Mouse (Mus musculus) ES-Bruce4 (cell line): ENCODE results near the gene Stum. TPM values are rescaled to one million over a fixed set of nuclear protein-coding genes. Genes with fewer than 3 reads are reported as not detected.
A peak's percentile ranks its signal among the peaks of the same experiment; 100 is the strongest.

Experiments used
- H3K27ac ChIP-seq: 2 replicates; pipeline ENCODE4 v1.5.1; 2012; ENCODE audit warnings: low read length, inconsistent platforms; ENCODE audit not compliant: insufficient read depth
- H3K27me3 ChIP-seq: 2 replicates; pipeline ENCODE4 v1.6.1; 2012; ENCODE audit warnings: mild to moderate bottlenecking, low read length, inconsistent platforms; ENCODE audit not compliant: control insufficient read depth, poor library complexity, insufficient read depth, severe bottlenecking
- H3K36me3 ChIP-seq: 2 replicates; pipeline ENCODE4 v1.6.1; 2012; ENCODE audit warnings: inconsistent platforms, mild to moderate bottlenecking, low read length, moderate library complexity; ENCODE audit not compliant: control insufficient read depth, poor library complexity, insufficient read depth, severe bottlenecking
- H3K4me1 ChIP-seq: one replicate; pipeline ENCODE4 v1.8.1; 2011; ENCODE audit warnings: low read length; ENCODE audit not compliant: control insufficient read depth, insufficient read depth
- H3K4me3 ChIP-seq: 2 replicates; pipeline ENCODE4 v1.5.1; 2011; ENCODE audit warnings: low read depth, mild to moderate bottlenecking, low read length
- H3K9ac ChIP-seq: 2 replicates; pipeline ENCODE4 v1.6.1; 2012; ENCODE audit warnings: low read depth, mild to moderate bottlenecking, inconsistent platforms; ENCODE audit not compliant: poor library complexity, severe bottlenecking
- H3K9me3 ChIP-seq: replicated peaks from 2 replicates; pipeline ENCODE4 v1.6.1; 2012; ENCODE audit warnings: mild to moderate bottlenecking, low read length, inconsistent platforms; ENCODE audit not compliant: control insufficient read depth, poor library complexity, insufficient read depth, severe bottlenecking
- CTCF ChIP-seq: IDR thresholded peaks from one replicate; pipeline ENCODE4 v1.8.1; 2011; ENCODE audit warnings: low read depth, low read length
- EP300 ChIP-seq: IDR thresholded peaks from 2 replicates; pipeline ENCODE4 v1.6.1; 2011; ENCODE audit warnings: low read depth, low read length; ENCODE audit not compliant: insufficient read depth
- POLR2A ChIP-seq: IDR thresholded peaks from one replicate; pipeline ENCODE4 v1.8.1; 2011; ENCODE audit warnings: low read length; ENCODE audit not compliant: insufficient read depth
- polyA plus RNA-seq: library from polyadenylated mRNA; stranded (reverse); fragments of >200 nt; gene quantifications from 2 replicates; pipeline ENCODE4 v1.2.4, GENCODE M21; 2011; ENCODE audit warnings: low read depth; ENCODE audit not compliant: missing spikeins, insufficient read depth, insufficient read length

The Stum gene
- polyA plus RNA-seq = 0.36 TPM in 1 of 2 replicates, not detected in the other

DNA sequence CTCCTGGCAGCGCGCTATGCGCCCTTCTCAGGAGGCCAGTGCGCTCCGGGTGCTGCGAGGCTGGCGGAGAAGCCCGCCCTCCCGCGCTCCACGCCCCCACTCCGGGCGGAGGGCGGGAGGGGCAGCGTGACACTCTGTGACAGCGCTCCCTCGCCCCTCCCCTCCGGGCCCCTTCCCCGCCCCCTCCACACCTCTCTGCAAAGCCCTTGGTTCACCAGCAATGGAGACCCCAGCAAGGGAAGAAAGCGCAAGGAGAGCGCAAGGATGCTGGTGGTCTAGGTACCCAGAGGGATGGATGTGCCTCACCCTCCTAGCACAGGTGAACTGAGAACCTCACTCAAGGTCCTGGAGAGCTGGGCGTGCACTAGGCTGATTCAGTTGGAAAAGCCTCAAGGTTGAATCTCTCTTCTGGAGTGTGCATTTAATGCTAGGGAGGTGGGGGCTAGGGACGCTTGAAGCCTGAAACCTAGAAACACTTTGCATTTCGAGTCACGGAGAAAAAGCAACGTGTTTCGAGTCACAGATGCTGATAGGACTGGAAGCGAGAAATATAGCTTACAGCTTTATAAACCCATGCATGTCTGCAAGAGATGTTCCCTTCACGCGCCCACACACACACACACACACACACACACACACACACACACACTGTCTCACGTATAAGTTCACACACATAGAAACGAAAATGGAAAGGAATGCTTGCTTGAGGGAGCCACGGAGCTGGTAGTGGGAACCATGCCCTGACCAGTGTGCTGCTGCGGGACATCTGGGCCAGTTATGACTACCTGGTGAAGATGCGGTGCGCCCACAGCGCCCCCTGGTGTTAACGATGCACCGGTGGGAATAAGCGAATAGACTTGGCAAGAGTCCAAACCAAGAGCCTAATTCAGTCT is at the start of gene Stum:
Gene Stum (minus strand): TSS at position 106 of the 893 bp plus-strand sequence.
- no peaks in the 10 kb centered on the region for H3K9me3 ChIP-seq
- H3K27me3 ChIP-seq = no peaks in the 10 kb centered on the region
- no peaks in the 10 kb centered on the region for H3K36me3 ChIP-seq
- no peak within 1 kb of the TSS for H3K27ac ChIP-seq
- H3K9ac ChIP-seq = no peak within 1 kb of the TSS
- peaks cover 2% of the 10 kb centered on the region for H3K4me1 ChIP-seq
- peak within 1 kb of the TSS; percentile 36 for H3K4me3 ChIP-seq
- no peak for TF ChIP-seq POLR2A
- no peak for TF ChIP-seq EP300
- peak; percentile 91 for TF ChIP-seq CTCF

- Histone ChIP-seq H3K27ac (no peak overlapping the region), H3K36me3 (no peaks in the 10 kb centered on the region), H3K4me1 (no peaks in the 10 kb centered on the region), H3K9me3 (0 out of 2 replicates have a peak, but pooled peaks cover 7% of the 10 kb centered on the region), H3K27me3 (no peaks in the 10 kb centered on the region), H3K4me3 (no peak overlapping the region), H3K9ac (no peak overlapping the region)
- no peak for TF ChIP-seq CTCF
- TF ChIP-seq EP300 = no peak
- no peak for TF ChIP-seq POLR2A
These were observed 49.4 kb upstream of the Stum start for GRCm38 (mm10) chr1:180532671-180533070.

DNA sequence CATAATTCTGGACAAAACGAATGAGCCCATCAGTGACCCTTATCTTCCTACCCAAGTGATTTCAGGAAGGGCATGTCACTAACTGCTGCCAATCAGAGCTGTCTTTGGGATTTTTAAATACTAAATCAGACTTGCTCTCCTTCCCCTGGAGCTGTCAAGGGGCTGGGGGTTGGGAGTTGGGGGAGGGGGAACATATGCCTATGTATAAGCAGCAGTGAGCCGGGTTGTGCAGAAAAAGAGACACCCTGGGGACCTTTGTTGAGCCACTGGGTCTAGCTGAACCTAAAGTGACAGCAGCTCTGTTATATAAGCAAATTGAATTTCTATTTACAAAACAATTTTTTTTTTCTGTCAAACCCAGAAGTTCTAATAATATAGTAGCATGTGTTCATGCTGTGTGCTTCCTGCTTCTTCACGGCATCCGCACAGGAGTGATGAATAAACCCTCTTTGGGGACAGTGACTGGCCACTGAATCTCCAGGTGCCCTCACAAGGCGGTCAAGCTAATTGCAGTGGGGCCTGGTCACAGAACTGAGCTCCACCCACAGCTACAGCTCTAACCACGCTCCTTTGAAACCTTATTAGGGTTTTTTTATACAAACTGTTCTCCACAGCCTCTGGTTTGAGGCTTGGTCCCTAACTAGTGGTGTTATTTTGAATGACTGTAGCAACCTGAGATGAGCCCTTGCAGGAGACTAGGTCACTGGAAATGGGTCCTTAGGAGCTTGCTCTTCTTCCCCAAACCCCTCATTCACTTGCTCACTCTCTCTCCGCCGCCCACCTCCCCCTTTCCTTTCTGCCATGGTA is 47.4 kb upstream of the Stum start:
- Histone ChIP-seq H3K27ac (no peak overlapping the region), H3K4me1 (no peaks in the 10 kb centered on the region), H3K27me3 (no peaks in the 10 kb centered on the region), H3K9ac (no peak overlapping the region), H3K9me3 (0 out of 2 replicates have a peak, but pooled peaks cover 7% of the 10 kb centered on the region), H3K36me3 (no peaks in the 10 kb centered on the region), H3K4me3 (no peak overlapping the region)
- no peak for TF ChIP-seq POLR2A
- no peak for TF ChIP-seq CTCF
- no peak for TF ChIP-seq EP300

GRCm38 (mm10) chr1:180529847-180530246 is 46.5 kb upstream of the Stum start:
- 0 out of 2 replicates have a peak, but pooled peaks cover 7% of the 10 kb centered on the region for H3K9me3 ChIP-seq
- TF ChIP-seq CTCF (no peak), EP300 (no peak), POLR2A (no peak)

GRCm38 (mm10) chr1:180525301-180525700 is 42.0 kb upstream of the Stum start:
- TF ChIP-seq EP300 (no peak), CTCF (no peak), POLR2A (no peak)
- no peak overlapping the region for H3K27ac ChIP-seq
- H3K9me3 ChIP-seq = no peaks in the 10 kb centered on the region
- no peaks in the 10 kb centered on the region for H3K4me1 ChIP-seq
- H3K27me3 ChIP-seq = no peaks in the 10 kb centered on the region
- H3K4me3 ChIP-seq = no peak overlapping the region
- H3K9ac ChIP-seq = no peak overlapping the region
- H3K36me3 ChIP-seq = no peaks in the 10 kb centered on the region

More at GRCm38 (mm10) chr1:180529847-180530246, 46.5 kb upstream of the Stum start:
- Histone ChIP-seq H3K9ac (no peak overlapping the region), H3K4me3 (no peak overlapping the region), H3K27ac (no peak overlapping the region), H3K4me1 (no peaks in the 10 kb centered on the region), H3K36me3 (no peaks in the 10 kb centered on the region), H3K27me3 (no peaks in the 10 kb centered on the region)
